Mouse (Mus musculus): ENCODE results near the gene Msx1.
"Not testable (repeated sequence)": the region's sequence is repeated elsewhere in the genome, so short reads cannot be mapped to it uniquely, and the experiment has no call there.

The Msx1 gene

DNA sequence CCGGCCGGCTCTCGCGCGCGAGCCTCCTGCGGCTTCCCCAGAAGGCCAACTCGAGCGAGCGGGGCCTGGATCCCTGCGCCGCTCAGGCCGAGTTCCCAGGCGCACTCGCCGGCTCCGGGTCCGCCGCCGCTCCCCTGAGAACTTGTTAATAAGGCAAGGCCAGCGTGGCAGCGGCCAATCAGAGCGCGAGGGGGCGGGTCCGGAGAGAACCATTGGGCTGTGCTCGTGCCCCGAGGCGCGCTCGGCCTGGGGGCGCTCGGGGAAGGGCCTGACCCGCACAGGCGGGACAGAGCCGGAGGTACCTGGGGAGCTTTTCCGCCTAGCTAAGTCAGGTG, at the start of gene Msx1:
Gene Msx1, minus strand, starts transcription at position 123 of the 335 bp plus-strand sequence.
- DNase-seq (ENCODE audit: low read depth, low spot score) = peak; percentile 91

DNA sequence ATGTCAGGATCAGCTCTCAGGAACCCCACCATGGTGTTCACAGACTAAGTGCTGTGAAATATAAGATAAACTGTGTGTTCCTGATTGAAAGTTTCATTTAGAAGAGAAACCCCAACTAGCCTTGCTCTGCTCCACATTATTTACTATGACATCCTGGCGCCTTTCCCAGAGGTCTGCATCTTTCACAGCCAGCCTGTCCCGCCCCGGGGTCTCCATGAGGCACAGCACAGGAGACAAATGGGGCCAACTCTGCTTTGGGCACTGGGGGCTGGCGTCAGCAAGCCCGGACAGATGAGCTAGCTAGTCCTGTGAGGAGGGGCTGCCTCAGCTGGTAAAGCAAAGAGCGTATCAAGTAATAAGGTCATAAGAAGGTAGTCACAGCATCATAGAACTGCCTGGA, 41.1 kb upstream of the Msx1 start:
- DNase-seq (ENCODE audit: low read depth, low spot score) = no peak

DNA sequence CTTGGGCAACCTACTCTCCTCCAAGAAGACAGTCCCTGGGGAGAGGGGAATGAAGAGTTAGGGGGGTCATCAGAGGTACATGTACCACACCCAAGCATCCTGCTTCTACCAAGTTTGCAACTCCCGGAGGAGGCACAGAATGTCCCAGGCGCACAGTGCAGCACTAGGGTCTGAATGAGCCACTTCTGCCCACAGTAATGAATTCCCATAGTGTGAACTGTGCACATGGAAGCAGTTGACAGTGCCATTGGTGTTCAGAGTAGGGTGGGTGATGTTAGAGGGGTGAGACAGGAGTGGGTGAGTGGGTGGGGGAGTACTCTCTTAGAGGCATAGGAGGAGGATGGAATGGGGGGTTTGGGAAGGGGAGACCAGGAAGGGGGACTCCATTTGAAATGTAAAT, 39.9 kb upstream of the Msx1 start:
- no peak for DNase-seq (ENCODE audit: low read depth, low spot score)

DNA sequence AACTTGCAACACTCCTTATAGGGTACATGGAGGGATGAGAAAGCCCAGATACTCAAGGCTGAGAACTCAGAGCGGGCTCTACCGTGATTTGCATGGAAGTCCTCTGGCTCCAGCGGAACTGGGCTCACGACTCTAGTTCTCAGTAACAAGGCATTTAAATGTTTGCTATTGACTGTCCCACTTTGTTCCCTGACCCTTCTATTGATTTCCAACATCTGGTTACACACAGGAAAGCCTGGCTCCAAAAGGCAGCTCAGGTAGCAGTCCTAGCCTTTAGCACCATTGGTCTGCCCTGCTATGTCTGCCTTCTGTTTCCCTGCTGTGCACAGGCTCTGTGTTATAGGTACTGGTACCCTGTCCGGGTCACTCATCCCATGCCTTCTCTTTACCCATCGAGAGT, 36.5 kb upstream of the Msx1 start:
- no peak for DNase-seq (ENCODE audit: low read depth, low spot score)

DNA sequence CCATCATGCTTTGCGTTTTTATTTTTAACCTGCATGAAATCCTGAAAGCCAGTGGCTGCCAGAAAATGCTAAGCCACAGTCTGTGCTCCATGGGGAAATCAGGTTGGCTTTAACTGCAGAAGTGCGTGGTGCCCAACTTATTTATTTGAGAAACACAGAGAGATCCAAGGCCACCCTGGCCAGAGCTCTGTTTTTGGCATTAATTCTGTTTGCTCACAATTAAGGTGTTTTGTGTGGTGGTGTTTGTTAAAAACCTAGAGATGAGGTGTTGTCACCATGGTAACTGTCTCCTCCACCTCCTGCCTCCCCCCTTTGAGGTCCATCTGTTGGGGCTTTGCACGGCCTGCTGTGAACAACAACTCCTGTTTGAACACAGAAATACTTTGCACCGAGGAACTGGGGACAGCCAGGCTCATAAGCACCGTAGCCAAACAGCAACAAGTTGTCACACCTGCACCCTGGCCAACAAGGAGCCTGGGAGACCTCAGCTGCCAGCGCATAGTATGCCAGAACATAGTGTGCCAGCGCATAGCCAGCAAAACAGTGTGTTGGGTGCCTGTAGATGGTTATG, 35.9 kb upstream of the Msx1 start:
- no peak for DNase-seq (ENCODE audit: low read depth, low spot score)

DNA sequence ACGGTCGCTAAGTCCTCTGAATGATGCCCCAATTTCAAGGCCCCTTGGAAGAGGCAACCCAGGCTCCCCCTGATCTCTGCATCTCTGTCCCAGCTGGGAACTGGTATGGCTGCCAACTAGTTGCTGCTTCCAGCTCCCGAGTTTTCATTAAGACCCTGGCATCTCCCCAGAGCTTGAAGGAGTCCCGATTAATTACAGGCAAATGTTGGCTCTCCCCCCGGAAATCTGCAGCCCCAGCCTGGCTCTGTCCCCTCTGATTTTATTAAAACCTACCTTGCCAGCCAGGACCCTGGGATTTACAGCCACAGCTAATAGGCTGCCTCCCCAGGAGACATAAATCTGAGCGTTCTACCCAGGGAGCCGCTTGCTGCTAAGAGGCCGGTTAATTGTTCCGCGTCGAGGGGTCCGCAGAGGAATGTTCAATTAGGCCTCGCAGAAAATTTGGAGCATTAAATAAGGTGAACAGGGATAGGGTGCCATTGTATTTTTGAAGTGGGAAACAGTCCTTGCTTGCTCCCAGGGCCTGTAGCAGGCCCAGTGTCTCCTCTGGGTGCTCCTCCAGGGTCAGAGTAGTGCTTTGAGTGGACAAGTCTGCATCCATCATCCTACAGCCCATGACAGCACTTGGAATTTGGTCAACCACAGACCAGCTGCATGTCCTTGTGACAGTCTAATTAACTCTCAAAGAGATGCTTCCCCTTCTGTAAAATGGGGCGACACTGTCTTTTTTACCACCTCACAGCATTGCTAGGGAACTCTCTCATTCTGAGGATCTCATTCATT, 33.6 kb upstream of the Msx1 start:
- DNase-seq (ENCODE audit: low read depth, low spot score) = no peak

DNA sequence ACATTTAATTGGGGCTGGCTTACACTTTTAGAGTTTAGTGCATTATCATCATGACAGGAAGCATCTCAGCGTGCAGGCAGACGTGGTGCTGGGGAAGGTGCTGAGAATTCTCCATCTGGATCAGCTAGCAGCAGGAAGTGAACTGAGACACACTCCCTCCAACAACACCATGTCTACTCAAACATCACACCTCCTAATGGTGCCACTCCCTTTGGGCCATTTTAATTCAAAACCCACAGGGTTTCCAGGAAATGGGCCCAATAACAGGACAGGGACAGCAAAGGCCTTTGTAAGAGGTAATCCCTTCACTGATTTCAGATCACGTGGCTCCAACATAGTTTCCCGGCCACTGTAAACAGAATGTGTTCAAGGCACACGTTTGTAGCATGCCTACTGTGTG, 31.7 kb upstream of the Msx1 start:
- DNase-seq (ENCODE audit: low read depth, low spot score) = peak; percentile 72

DNA sequence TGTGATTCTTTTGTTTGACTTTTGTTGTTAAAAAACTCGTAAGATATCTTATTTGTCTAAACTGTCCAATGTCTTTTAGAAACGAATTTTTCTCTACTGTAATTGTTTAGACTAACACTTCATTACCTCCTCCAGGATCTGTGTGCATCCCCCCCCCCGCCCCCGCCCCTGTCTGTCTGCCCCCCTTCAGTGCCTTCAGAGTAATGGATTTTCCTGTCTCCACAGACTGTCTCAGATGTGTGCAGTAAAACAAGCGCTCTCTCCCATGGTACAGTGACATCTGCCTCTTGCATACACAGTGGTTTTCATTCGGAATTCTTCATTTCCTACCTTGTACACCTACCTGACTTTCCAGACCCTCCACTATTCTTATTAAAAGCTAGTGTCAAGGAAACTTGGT, 29.9 kb upstream of the Msx1 start:
- DNase-seq (ENCODE audit: low read depth, low spot score) = no peak

DNA sequence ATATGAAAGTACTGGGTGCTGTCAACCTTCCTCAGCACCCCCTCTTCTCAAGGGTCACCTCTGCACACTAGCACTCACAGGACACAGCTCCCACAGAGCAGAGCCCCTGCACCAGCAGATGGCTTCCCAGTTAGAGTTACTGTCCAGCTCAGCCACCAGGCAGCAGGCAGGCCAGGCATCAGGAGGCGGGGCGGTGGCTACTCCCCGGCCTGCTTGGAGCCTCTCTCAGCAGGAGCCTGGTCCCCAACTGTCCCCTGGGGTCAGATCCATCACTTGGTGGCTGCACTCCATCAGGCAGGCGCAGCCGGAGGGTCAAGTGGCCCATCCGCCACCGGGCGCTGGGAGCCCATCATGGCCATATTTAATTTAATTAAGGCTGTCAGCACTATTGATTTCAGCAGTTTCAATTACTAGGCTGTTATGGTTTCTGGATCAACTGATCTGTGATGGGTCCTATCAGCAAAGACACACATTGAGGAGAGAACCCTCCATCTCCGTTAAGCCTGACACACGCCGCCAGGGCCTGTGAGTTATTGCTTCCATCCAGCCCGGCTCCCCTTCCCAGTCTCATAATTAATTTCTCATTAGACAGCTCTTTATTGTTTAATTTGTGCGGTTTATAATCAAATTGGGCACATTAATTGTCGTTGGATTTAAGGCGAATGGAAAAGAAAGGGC, 27.1 kb upstream of the Msx1 start:
- DNase-seq (ENCODE audit: low read depth, low spot score) = no peak

DNA sequence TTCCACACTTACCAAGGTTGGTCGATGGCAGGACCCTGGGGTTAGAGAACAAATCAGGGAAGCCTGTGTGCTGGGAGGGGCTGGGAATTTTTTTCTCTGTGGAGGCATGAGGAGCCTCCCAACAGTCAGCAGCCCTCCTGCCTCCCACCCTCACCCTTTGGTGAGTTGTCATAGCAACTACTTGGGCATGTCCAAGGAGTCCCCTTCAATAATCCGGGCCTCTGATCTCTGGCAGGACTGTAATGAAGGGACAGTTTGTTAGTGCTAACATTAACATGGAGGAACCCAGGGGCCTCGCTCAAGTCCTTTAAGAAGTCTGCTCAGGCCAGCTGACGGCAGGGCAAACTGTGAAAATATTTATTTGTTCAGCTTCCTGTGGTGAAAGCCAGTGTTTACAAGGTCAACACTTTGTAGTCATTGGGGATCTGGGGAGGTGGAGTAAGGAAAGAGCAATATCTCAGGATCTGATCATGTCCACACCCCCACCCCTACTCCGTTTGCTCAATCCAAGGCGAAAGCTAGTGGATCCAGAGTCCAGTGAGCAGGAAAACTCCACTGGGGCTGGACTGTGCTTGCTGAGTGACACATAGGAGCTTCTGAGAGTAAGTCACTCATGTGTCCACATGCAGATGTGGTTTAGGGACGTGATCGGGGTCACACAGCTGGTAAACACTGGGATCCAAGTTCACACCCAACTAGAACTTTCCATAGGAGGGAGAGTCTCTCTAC, 24.8 kb upstream of the Msx1 start:
- no peak for DNase-seq (ENCODE audit: low read depth, low spot score)

DNA sequence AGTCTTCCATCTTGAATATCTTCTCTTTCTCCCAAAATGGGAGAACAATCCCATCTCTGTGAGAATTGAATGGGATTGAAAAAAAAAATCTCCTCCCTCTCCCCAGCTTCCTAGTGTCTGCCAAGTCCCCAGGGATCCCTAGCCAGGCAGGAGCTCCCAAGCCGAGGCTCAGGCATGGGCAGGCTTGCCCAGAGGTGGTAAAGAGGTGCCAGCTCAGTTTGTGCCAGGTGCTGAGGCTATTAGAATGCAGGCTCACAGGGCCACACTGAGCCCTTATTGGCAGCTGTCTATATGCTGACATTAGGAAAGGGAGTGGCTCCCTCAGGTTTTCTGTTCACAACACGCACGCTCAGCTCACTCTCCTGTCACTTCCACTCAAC, 11.9 kb upstream of the Msx1 start:
- DNase-seq (ENCODE audit: low read depth, low spot score) = no peak

DNA sequence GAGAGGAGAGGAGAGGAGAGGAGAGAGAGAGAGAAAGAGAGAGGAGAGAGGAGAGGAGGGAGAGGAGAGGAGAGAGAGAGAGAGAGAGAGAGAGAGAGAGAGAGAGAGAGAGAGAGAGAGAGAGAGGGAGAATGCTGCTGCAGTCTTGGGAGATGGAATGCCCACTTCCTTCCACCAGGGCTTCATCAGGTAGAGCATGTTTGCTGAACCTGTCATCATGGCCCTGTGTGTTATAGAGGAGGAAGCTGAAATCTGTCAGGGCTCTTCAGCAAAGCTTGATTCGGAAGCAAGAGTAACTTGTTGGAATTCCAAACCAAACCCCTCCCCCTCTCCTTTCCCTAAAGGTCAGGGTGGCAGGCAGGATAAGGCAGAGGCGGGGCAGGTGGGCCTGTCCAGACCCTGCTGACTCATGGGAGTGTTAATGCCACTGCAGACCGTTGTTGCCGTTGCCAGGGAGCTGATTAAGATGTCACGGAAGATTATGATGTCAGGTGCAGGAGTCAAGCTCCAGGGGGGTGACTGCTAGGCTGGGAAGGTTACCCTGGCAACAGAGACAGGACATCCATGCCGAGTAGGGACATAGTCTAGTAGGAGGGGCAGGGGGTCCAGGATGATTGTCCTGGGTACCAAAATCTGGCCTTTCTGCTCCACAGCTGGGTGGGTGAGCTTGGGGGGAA, 11.3 kb upstream of the Msx1 start:
- DNase-seq (ENCODE audit: low read depth, low spot score) = peak; percentile 28

DNA sequence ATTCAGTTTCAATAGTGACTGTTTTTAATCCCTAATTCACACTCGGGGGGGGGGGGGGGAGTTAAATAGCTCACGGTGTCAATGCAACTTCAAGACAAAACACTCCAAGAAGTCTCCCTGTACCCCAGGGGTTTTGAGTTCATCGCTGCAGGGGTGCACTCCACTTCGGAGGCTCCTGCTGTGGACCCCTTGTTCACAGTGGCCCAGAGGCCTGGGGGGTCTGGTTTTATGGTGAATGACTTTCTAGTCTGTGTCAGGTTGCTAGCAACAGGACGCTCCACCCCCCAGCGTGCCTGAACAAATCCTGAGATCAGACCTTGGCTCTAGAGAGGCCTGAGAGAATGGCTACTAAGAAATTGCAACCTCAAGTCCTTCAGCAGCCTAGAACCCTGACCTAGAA, 8.4 kb upstream of the Msx1 start:
- no peak for DNase-seq (ENCODE audit: low read depth, low spot score)

DNA sequence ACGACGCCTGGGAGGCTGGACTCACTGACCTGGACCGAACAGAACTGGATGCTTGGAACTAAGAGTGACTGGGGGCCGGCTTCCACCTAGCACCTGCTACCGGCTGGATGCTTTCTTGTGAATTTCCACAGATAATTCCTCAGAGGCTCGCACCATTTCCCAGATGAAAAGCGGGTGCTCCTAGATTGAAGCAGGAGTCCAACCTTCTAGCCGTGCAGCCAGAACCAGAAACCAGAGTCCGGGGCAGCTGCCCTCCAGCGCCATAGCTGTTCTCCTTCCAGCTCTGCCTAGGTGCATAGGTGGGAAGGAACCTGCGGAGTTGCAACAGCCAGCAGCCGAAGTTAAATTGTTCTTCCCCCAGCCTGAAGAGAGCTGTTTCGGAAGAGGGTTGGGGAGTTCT, 7.6 kb upstream of the Msx1 start:
- DNase-seq (ENCODE audit: low read depth, low spot score) = no peak

DNA sequence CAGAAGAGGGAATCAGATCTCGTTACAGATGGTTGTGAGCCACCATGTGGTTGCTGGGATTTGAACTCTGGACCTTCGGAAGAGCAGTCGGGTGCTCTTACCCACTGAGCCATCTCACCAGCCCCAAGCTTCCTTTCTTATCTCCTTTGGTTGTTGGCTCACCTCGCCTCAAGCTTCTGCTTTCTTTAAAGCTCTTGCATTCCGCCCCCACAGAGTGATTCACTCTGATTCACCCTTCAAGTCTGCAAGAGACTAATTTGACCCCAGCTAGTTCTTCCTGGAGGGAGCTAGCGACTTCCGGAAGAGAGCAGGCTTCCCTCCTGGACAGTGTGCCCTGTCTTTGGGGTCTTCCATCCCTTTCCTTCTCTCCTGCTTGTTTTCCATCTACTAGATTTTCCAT, 6.1 kb upstream of the Msx1 start:
- not testable (repeated sequence) for DNase-seq (ENCODE audit: low read depth, low spot score)

DNA sequence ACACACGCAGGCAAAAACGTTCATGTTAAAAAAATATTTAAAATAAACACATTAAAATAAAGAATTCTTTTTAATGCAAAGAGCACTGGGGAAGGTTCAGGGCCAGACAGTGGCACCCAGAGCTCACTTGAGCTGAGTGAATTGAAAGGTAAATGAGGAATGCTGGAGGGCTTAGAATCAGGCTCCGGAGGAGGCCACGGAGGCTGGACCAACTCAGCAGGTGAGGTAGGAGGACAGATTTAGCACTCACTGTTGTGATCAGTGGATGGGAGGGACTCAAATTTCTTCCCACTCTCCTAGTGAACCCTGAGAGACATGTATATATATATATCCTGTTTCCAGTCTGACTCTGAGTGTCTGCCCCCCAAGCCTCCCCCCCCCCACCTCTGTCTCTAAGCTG, 5.5 kb upstream of the Msx1 start:
- peak; percentile 62 for DNase-seq (ENCODE audit: low read depth, low spot score)

DNA sequence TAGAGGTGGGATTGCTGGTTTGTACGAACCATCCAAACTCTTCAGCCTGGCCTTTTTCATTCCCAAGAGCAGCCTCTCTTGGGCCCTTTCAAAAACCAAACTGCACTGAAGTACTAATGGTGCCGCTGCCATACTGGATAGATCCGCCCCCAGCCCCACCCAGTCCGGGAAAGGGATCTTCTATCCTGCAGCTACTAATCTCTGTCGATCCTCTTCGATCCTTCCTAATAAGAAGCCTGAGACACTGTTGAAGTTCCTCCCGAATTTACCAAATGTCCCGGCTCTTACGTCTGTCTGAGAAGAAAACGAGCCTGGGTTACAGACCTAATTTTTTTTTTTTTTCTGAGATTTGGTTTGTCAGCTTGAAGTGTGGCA, 4.9 kb upstream of the Msx1 start:
- DNase-seq (ENCODE audit: low read depth, low spot score) = peak; percentile 80

DNA sequence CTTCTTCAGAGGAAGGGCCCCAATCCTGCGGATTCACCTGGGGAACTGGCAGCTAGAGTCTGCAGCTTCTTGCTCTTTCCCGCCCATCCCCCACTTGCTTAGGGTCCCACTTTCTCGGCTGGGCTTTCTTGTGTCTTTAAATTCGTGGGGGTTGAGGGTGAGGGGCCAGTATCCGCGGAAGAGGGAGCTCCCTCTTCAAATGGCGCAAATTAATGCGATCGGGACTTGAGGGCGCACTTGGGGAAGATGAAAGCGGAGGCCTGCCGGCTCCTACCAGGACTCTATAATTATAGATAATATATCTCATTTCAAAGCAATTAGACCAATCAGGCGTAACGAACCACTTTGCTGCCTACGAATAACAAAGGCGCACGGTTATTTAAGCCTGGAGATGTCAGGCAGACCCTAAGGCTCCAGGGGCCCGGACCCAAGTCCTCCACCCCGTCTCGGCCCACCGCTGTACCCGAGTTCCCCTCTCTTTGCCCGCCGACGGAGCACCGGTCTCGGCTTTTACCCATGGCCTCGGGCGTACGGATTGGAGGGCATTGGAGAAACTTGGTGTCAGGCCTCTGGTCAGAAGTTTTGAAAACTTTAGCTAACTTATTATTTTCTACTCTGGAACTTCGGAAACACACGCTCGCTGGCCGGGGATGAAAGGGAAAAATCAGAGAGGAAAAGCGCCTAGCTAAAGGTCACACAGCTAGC, 4.4 kb upstream of the Msx1 start:
- DNase-seq (ENCODE audit: low read depth, low spot score) = peak; percentile 44

DNA sequence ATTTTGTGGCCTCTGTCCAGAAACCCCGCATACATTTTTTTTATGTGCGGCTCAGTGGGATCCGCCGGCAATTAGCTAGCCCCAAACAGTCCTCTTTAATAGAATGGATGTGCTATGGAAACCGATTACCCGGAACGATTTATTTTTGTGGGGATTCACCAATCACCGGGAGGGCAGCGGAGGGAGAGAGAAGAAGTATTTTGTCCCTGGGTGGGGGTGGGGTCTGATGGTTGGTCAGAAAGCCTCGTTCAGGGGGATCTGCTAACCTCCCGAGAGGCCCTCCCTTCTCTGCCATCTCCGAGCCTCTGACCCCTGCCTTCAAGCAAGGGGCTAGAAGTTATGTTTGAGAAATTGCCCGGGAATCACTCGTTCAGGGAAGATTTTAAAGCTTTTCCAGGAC, 3.6 kb upstream of the Msx1 start:
- peak; percentile 16 for DNase-seq (ENCODE audit: low read depth, low spot score)

DNA sequence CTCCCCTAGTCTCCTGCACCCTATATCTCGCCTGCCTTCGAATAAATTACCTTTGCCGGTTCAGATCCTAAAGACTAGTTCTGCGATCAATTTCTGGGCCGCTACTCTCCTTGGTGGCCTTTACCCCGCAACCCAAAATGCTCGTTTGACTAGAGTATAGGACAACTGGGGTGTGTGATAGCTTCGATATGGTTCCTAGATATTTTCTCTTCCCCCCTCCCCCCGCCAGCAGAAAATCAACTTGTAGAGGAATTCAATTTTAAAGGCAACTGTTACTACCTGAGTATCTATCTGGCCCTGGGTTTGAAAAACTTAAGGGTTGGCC, 3.2 kb upstream of the Msx1 start:
- no peak for DNase-seq (ENCODE audit: low read depth, low spot score)
